Mouse (Mus musculus) embryo, embryonic 11.5 days (tissue): ENCODE results near the gene Cbfa2t2.
"Not testable (repeated sequence)": the region's sequence is repeated elsewhere in the genome, so short reads cannot be mapped to it uniquely, and the experiment has no call there.

Experiments
- DNase-seq: peaks from one replicate; pipeline ENCODE4 v3.0.0-alpha.2; 2012; ENCODE audit warnings: low read depth, low spot score

Gene Cbfa2t2

DNA sequence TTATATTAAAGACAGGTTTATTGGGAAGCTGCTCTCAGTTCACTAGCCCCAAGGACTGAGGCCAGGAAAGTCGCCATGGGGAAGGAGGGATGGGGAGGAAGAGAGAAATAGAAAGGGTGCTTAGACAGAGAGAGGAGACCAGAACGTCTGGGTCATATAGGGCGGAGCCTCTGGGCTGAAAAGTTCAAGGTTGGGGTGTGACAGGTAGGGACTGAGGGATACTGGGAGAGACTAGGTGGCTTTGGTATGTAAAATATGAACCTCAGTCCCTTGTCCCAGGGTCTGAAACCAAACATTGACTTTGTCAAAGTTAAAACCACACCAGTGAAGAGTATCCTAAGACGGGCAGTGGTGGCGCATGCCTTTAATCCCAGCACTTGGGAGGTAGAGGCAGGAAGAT is 30.9 kb downstream of the Cbfa2t2 start:
- DNase-seq = no peak

DNA sequence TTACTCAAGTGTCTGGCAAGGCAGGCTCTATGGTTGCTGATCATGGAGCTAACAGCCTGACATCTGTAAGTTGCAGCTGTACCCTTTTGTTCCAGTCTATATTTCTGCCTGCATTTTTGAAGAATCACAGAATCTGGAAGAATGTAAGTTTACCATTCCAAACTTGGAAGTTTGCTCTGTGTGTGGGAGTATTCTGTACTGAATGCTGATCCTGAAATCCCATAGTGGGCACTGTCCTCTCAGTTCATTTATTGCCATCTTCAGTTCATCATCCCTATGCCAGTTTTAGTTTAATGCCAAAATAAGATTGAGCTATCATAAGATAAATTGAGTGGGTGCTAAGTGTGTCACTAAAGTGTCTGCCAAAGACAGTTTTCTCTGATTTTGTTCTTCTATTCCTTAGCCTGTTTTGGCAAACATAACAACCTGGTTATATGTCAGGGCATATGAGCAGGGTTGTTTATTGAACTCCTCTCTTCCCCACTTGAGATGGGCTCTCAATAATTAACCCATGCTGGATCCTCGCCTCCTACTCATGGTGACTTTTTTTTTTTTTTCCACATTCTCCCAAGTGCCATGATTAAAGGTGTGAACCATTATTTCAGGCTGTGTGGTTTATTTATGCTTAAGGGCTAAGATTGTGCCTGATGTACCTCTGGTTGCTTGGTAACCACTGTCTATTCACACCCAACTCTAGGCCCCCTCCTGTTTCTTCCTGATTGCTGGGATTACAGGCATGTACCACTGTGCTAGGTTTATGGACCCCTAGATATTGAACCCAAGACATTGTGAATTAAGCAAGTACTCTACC is 38.2 kb downstream of the Cbfa2t2 start:
- DNase-seq = no peak

DNA sequence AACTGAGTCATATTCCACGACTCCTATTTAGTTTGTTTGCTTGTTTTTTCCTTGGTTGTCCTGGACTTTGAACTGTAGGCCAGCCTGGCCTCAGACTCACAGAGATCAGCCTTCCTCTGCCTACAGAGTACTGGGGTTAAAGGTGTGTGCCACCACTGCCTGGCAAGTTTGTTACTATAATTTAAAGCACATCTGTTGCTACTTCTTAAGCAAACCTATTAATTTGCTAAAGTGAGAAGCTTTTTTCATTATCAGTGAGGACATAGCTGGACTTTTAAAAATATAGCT is 38.7 kb downstream of the Cbfa2t2 start:
- no peak for DNase-seq

DNA sequence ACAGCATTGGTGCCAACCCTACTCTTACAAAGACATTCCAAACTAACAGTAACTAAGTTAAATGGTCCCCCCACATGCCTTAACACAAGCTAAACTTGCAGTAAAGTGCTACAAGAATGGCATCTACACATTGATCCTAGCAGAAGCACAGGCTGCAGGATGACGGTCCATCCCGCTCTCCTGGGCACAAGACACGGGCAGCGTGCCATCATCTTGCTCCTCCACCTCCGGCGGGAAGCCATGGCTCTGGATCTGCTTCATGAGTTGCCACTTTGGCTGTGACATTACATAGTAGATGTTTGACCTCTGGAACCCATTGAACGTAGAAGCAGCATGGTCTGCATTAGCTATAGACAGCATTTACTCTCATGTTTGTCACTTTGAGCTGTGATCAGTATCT is 39.6 kb downstream of the Cbfa2t2 start:
- DNase-seq = no peak

DNA sequence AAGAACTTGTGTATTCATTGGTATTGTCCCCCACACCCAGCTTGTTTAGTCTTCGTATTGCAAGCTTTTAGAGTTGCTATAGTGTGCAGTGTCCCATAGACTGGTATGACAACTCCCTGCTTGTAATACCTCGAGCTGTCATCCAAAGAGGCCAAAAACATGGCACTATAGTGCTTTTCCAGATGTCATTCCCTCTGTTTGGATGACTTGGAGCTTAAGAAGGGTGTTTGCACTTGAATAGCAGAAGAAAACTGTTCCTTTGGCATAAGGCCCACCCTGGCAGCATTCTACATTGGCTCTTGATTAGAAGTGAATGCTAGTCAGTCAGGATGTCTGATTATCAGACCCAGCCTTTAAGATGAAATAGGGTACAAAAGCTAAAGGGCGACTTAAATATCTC is 40.7 kb downstream of the Cbfa2t2 start:
- DNase-seq = no peak

DNA sequence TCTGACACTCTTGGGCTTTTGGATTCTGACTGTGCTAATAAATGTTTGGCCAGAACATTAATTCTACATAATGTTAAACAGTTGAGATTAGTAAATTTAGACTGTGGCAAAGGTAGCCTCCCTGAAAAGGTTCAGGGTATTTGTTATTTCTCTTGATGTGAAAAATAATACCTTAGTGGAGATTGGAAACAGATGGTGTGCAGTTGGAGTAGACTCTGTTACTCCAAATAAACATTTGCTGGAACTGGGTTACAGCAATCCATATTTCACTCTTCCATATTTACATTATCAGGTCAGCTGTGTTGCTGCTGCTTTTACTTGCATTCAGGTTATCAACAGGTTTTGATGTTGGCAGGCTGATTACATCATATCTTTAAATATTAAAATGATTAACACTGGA is 55.5 kb downstream of the Cbfa2t2 start:
- DNase-seq = no peak

DNA sequence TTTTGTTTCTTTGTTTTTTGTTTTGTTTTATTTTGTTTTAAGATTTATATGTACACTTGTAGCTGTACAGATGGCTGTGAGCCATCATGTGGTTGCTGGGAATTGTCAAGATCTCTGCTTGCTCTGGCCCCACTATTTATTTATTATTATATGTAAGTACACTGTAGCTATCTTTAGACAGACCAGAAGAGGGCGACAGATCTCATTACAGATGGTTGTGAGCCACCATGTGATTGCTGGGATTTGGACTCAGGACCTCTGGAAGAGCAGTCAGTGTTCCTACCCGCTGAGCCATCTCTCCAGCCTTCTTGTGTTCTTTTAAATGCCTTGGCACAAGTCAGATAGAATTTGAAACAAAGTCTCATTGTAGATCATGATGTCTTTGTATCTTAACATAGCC is 57.3 kb downstream of the Cbfa2t2 start:
- DNase-seq = not testable (repeated sequence)

DNA sequence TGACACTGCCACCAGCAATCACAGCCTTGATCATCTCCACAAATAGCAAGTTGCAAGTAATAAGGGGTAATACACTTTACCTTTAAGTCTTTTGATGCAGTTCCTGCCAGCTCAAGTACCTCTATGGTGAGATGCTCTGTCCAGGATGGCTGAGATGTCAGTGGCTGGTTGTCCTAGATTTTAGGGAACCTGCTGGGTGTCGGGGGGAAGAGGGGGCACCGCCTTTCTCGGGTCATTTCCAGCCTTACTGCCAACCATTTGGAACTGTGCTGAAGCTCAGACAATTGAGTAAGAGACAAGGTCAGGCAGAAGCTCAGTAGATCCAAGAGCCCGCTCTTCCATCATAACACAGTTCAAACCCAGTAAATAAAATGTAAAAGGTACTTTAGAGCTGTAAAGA is 58.7 kb downstream of the Cbfa2t2 start:
- no peak for DNase-seq

DNA sequence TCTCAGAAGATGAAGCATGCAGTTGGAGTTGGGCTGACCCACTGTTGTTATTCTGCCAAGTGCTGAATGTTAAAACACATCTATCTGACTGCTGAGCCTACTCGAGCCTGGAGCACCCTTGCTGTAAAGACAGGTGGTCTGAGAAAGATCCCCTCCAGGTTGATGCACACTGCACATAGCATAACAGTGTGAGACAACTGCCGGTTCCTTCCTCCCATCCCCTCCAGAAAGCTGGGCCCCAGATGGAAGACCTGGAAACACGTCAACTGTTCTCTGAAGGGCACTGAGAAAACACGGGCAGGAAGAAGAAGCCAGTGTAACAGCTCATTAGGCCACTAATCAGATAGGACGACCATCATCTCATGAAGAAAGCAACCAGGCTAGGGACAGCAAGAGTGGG is 62.3 kb downstream of the Cbfa2t2 start:
- no peak for DNase-seq

DNA sequence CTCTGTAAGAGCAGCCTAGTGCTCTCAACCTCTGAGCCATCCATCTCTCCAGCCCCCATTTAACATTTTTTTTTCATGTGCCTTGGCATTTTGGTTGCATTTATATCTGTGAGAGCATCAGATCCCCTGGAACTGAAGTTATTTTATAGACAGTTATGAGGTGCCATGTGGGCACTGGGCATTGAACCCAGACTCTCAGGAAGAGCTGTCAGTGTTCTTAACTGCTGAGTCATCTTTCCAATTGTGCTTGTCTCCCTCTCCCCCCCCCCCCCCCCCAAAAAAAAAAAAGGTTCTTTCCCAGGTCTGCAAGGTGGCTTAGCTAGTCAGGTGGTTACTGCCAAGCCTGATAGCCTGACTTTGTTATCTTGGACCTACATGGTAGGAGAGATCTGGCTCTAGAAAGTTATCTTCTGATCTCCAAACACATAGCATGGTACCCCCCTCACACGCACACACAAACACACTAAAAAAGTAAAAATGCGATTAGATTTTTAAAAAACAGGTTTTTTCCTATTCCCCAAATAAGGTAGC is 63.5 kb downstream of the Cbfa2t2 start:
- DNase-seq = no peak

DNA sequence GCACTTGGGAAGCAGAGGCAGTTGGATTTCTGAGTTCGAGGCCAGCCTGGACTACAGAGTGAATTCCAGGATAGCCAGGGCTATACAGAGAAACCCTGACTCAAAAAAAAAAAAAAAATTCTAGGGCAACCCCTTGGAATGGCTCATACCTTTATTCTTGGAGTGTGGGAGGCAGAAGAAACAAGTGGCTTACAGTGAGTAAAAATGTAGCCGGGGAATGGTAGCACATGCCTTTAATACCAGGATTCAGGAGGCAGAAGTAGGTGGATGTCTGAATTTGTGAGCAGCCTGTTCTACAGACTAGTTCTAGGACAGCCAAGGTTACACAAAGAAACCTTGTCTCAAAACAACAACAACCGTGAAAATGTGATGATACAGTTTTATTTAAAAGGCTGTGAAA is 64.5 kb downstream of the Cbfa2t2 start:
- DNase-seq = no peak

DNA sequence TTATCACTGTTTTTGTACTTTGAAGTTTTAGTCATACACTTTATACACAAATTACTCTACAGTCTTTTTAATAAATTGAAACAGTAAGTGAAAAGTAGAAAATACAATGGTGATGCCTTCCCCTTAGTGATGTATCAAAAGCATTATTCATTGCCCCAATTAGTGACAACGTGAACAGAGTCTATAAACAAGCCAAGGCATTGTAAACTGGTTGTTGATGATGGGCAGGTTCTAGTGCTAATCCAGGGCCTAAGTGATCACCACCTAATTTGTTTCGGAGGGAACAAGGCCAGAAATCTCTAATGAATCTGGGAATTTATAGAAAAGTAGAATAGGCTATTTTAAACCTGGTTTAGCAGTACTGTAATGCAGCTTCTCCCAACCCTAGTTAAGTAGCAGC is 70.8 kb downstream of the Cbfa2t2 start:
- no peak for DNase-seq

DNA sequence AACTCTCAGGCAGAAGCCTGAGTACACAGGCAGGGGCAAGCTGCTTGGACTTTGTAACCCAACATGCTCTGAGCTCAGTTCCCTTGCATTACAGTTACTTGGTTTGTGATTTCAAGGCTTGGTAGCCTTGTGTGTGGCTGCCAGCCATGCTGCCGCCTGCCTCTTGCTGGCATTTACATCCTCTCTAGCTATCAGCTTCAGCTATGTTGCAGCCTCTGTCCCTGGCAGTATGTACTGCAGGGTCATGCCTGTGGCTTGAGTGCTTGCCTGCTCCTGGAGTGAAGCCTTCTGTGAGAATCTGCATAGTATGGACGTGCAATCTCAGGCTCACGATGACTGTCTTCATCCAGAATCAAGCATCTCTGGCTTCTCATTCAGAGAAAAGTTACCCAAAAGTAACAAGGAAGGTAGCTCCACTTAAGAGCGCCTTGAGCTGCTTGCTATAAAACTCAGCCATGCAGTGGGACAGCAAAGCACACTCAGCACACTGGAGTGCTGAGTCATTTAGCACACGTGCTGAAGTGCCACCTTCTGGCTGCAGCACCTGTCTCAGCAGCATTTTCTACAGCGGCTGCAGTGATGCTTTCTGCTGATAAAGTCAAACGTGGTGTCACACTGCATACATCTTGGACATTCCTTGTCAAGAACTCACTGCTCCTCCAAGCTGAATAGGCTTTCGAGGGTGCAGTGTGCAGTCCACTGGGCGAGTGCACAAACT is 71.4 kb downstream of the Cbfa2t2 start:
- DNase-seq = no peak

DNA sequence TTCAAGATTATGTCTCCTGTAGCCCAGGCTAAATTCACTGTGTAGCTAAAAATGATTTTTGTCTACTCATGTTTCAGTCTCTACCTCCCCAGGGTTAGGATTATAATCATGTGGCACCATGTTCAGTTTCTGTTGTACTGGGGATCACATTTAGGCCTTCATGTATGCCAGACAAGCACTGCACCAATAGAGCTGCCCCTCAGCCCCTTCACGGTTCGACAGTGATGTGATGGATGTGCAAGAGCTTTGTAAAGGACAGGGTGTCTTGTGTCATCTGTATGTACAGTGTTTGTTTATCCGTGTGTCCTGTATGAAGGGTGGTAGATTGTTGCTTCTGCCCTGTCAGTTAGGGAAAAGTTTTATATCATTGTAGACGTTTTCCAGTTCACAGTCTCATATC is 72.2 kb downstream of the Cbfa2t2 start:
- no peak for DNase-seq

DNA sequence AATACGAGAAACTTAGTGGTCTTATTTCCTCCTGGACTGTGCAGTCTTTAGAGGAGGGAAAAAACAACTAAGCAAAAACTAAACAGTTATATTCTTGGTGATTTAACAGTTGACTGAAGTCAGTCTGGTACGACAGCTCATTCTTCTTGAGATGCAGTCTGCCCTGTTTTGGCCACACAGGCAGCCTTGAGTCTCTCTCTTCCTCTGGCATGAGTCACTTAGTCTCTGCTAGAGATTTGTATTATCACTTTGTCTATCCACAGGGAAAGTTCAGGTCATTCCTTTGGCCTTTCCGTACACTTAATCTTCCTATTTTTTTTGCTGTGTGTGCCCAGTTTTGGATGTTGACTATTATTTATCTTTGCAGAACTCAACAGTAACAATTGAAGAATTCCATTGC is 73.9 kb downstream of the Cbfa2t2 start:
- no peak for DNase-seq

DNA sequence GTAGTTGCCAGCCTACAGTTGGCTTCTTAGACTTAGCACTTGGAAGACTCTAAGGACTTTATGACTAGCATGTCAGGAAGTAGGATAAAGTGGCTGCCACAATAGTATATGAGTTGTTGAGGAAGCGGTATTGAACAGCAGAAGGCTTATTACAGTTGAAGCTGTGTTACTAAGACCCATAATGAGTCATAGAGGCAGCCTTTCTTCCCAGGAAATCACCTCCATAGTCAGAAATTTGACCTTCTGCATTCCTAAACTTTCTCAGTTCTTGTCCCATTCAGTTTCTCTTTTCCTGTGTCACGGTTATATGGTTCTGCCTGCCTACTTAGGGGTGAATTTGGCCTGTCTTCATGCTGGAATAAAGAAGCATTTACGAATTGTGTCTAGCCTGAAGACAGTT is 80.7 kb downstream of the Cbfa2t2 start:
- DNase-seq = no peak

DNA sequence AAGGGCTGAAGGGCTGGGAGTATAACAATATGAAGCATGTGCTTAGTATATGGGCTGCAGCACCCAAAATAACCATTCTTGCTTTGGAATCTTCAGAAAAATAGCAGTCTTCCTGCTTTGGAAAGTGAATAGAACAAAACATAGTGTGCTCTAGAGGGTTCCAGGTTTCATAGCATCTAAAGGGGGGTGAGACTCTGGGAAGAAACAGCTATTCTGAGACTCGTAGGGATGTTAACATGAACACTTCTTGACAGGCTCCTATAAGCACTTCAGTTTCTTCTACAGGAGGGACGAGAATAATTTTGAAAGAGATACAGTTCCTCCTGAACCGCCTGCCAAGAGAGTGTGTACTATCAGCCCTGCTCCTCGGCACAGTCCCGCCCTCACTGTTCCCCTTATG is 81.1 kb downstream of the Cbfa2t2 start:
- no peak for DNase-seq

DNA sequence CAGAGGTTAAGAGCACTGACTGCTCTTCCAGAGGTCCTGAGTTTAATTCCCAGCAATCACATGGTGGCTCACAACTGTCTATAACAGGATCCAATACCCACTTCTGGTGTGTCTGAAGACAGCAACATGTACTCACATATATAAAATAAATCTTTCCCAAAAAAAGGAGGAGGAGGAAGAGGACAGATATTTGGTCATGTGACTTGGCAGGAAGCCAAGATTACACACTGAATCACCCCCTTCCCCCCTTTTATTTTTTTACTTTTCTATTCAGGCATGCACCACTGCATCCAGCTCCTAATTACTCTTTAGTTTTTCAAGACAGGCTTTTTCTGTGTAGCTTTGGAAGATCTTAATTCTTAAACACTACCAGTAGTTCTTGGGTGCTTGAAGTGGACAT is 85.2 kb downstream of the Cbfa2t2 start:
- no peak for DNase-seq

DNA sequence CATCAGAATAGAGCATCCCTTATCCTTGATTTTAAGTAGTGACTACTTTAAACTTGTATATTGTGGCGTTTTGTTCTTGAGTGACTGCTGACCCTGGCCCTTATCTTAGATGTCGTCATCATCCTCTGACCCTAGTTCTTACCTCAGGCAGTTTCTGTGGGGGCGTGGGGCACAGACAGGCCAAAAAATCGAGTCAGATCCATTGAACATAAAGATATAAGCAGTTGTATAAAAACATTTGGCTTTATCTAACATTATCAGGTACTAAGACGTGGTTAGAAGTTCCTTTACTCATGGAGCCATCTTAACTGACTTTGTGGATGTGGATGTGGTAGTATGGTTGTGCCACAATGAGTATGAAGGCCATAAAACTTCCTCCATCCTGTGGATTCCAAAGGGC is 86.1 kb downstream of the Cbfa2t2 start:
- no peak for DNase-seq

DNA sequence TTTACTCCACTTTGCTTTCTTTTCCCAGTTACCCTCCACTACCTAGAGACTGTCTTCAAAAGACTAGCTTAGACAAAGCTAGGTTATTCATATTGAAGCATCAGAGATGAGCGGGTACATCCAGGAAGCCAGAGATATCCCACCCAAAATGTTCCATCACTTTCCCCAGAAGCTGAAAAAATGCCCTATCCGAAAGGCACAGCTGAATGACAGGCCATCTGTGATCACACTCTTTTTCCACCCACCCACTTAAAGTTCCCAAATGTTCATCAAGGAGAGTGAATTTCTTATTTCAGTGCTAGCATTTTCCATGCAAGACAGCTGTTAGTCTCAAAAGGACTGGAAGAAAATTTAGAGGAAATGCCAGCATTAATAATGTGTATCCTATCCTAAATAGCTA is 89.0 kb downstream of the Cbfa2t2 start:
- no peak for DNase-seq

DNA sequence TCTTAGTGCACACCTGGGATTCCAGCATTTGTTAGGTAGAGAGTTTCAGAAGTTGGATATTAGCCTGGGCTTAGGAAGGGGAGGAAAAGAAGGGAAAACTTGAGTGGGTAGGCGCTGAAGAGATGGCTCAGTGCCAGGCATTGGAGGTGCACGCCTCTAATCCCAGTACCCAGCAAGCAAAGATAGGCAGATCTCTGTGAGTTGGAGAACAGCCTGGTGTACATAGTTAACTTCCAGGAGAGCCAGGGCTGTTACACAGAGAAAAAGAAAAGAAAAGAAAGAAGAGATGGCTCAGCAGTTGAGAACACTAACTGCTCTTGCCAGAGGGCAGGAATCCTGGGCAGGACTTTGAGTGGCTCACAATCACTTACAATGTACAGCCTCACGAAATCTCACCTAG is 90.2 kb downstream of the Cbfa2t2 start:
- DNase-seq = no peak

DNA sequence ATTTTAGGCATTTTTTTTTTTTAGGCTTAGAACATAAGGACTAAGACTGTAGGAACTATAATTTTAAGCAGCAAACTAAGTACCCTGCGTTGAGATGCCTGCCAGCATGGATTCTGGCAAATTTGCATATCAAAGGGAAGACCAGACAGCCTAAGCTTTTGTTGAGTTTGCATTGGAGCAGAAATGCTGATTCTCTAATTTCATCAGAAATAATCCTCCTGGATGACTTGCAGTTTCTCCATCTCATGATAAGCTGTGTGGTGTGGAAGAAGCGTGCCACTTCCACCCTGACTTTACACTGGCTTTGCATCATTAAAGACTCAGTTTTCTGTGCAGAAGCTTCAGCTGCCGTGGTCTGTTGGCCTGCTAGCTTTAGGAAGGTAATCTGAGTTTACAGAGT is 96.6 kb downstream of the Cbfa2t2 start:
- DNase-seq = no peak

DNA sequence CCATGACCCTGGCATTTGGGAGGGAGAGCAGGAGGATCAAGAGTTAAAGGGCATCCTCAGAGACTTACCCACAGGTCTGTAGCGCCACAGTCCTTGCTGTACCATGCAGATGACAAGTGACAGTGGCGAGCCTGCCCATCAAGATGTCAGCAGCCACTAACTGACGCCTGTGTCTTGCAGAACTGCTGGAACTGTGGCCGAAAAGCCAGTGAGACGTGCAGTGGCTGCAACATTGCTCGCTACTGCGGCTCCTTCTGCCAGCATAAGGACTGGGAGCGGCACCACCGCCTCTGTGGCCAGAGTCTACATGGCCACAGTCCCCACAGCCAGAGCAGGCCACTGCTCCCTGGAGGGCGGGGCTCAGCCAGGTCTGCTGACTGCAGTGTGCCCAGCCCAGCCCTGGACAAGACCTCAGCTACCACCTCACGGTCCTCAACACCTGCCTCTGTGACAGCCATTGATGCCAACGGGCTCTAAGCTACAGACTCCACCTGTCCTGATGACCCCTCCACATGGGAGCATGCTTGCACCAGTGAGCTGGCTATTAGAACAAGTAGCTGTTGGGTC is 98.5 kb downstream of the Cbfa2t2 start:
- DNase-seq = no peak
